ENCODE assay signal across 20 mouse cellular contexts in the genomic region with DNA sequence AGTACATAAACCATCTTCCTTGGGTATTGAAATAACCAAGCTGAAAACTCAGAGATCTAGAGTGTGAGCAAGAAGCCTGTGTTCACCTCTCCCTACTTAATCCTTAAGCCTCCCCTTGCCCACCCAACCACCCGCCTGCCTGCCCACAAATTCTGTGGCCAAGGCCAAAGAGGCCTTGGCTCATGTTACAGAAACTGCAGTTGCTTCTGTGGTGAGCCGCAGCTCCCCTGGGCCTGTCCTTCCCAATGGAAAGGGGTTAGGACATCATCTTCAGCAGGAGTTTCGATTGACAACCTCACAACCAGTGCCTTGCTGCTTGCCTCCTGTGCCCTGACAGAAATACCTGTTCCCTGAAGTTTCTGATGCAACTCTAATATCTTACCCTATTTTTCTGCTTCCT.
DNase-seq lines count a peak whose midpoint lies in the region; ATAC-seq and TF ChIP-seq lines count a peak whose summit lies in the region.
"Had no signal": no experiment of that assay in that cellular context is flagged by ENCODE, and none has a peak within 500 bp of the region (broad histone marks: within the 10 kb centered on the region; RNA-seq: fewer than 3 reads in every experiment).

No protein-coding gene starts in this region.

- H3K79me2 ChIP-seq in C2C12 (ENCODE audit: control insufficient read depth, insufficient read depth) (no peaks in the 10 kb centered on the region), myocyte (ENCODE audit: control insufficient read depth, insufficient read depth) (no peaks in the 10 kb centered on the region)

- H3K9ac ChIP-seq in heart, embryonic 12.5 days = no peak overlapping the region
- H3K9ac ChIP-seq: embryonic facial prominence, embryonic 13.5 days; forebrain, embryonic 13.5 days had no signal

- H3K27ac ChIP-seq in heart, embryonic 10.5 days = peak overlapping the region; percentile 56; the same call in 1 of the 2 replicates
- no peak overlapping the region for H3K27ac ChIP-seq in heart, embryonic 12.5 days (ENCODE audit: poor library complexity, severe bottlenecking)
- H3K27ac ChIP-seq: embryonic facial prominence, embryonic 13.5 days; forebrain, embryonic 13.5 days had no signal

- no peaks in the 10 kb centered on the region for H3K79me3 ChIP-seq in C2C12 (ENCODE audit: low read depth)

- TF ChIP-seq POLR2A in myocyte (IDR thresholded peaks at IDR 0.05; ENCODE audit: insufficient read length, low read depth) = no peak

- no peak overlapping the region for H3K4me3 ChIP-seq in heart, embryonic 10.5 days
- no peak overlapping the region for H3K4me3 ChIP-seq in heart, embryonic 12.5 days
- H3K4me3 ChIP-seq in C2C12 (ENCODE audit: insufficient read depth, poor library complexity, severe bottlenecking) (no peak overlapping the region), myocyte (no peak overlapping the region)
- H3K4me3 ChIP-seq: embryonic facial prominence, embryonic 13.5 days; forebrain, embryonic 13.5 days had no signal

- TF ChIP-seq CTCF in C2C12 (IDR thresholded peaks at IDR 0.05; ENCODE audit: control insufficient read depth, insufficient read depth, insufficient read length) = no peak

- H3K9me3 ChIP-seq in heart, embryonic 10.5 days = no peaks in the 10 kb centered on the region
- H3K9me3 ChIP-seq in heart, embryonic 12.5 days (replicated peaks) = no peaks in the 10 kb centered on the region
- H3K9me3 ChIP-seq: embryonic facial prominence, embryonic 13.5 days; forebrain, embryonic 13.5 days had no signal

- H3K4me2 ChIP-seq in heart, embryonic 12.5 days = no peak overlapping the region
- H3K4me2 ChIP-seq in myocyte (ENCODE audit: low read depth) = no peak overlapping the region
- H3K4me2 ChIP-seq: embryonic facial prominence, embryonic 13.5 days; forebrain, embryonic 13.5 days had no signal

- 0 out of 2 replicates have a peak, but pooled peaks cover 4% of the 10 kb centered on the region for H3K27me3 ChIP-seq in heart, embryonic 10.5 days (ENCODE audit: insufficient read depth, poor library complexity, severe bottlenecking)
- H3K27me3 ChIP-seq in heart, embryonic 12.5 days (replicated peaks) = 0 out of 2 replicates have a peak, but pooled peaks cover 3% of the 10 kb centered on the region
- H3K27me3 ChIP-seq in C2C12 (ENCODE audit: control insufficient read depth, insufficient read depth, insufficient read length) = no peaks in the 10 kb centered on the region
- no peaks in the 10 kb centered on the region for H3K27me3 ChIP-seq in myocyte (ENCODE audit: control insufficient read depth, insufficient read depth, insufficient read length)
- H3K27me3 ChIP-seq: CH12.LX; forebrain, embryonic 13.5 days; Patski had no signal

- 66% methylated on average over 3 of the region's 3 CpGs for WGBS in heart, embryonic 10.5 days
- WGBS in heart, embryonic 12.5 days = 73% methylated on average over 3 of the region's 3 CpGs

- no peak overlapping the region for H3ac ChIP-seq in C2C12 (ENCODE audit: control insufficient read depth, insufficient read length, low read depth)
- H3ac ChIP-seq in myocyte (ENCODE audit: control insufficient read depth, insufficient read length) = no peak overlapping the region

- H3K4me1 ChIP-seq in heart, embryonic 10.5 days = peaks cover 24% of the 10 kb centered on the region
- H3K4me1 ChIP-seq in heart, embryonic 12.5 days (replicated peaks) = peaks cover 19% of the 10 kb centered on the region

- no peak for DNase-seq in heart, embryonic 10.5 days (ENCODE audit: low spot score)
- no peak for DNase-seq in frontal cortex, adult 2 months (ENCODE audit: extremely low spot score in 1 of 2, low spot score in 1 of 2)
- DNase-seq: adrenal gland, adult 8-10 months; adrenal gland, postnatal 14 days; adrenal gland, postnatal 36 days; cerebellum, adult 11-12 months; cerebellum, adult 2 months; cerebellum, adult 9-10 months; cerebellum, postnatal 25 days had no signal

- no peak for ATAC-seq in heart, embryonic 12.5 days (ENCODE audit: insufficient number of reproducible peaks, low FRiP score)
- ATAC-seq: activated CD4-positive, CD25-positive, alpha-beta regulatory T cell, adult 4 months; CD4-positive, CD25-positive, alpha-beta regulatory T cell, adult 4 months; forebrain, embryonic 13.5 days; forebrain, embryonic 16.5 days; Patski had no signal

- H3K36me3 ChIP-seq in heart, embryonic 10.5 days = no peaks in the 10 kb centered on the region
- H3K36me3 ChIP-seq in heart, embryonic 12.5 days = no peaks in the 10 kb centered on the region
- no peaks in the 10 kb centered on the region for H3K36me3 ChIP-seq in C2C12 (ENCODE audit: control insufficient read depth, insufficient read depth)
- no peaks in the 10 kb centered on the region for H3K36me3 ChIP-seq in myocyte (ENCODE audit: control insufficient read depth, insufficient read depth)
- H3K36me3 ChIP-seq: embryonic facial prominence, embryonic 13.5 days; G1E had no signal

TF ChIP-seq in C2C12, 6 proteins besides CTCF, POLR2A, EP300 and RAD21:
- TF ChIP-seq MYOD1 (IDR thresholded peaks at IDR 0.05; ENCODE audit: control insufficient read depth, insufficient read length, low read depth) (peak; percentile 80), USF1 (IDR thresholded peaks at IDR 0.05; ENCODE audit: low read depth) (no peak), MAX (IDR thresholded peaks at IDR 0.05) (no peak), CEBPB (IDR thresholded peaks at IDR 0.05; ENCODE audit: low read depth) (peak; percentile 1), FOSL1 (IDR thresholded peaks at IDR 0.05; ENCODE audit: insufficient read depth, low read length, poor library complexity, severe bottlenecking) (no peak), MYOG (IDR thresholded peaks at IDR 0.05; ENCODE audit: control insufficient read depth, extremely low read depth, insufficient read length) (no peak)

TF ChIP-seq in myocyte, 11 proteins besides CTCF, POLR2A, EP300 and RAD21:
- TF ChIP-seq MAX (IDR thresholded peaks at IDR 0.05; ENCODE audit: low read depth) (no peak), MYOG (IDR thresholded peaks at IDR 0.05; ENCODE audit: control insufficient read depth in 1 of 3, insufficient read depth in 1 of 3, insufficient read length in 2 of 3, low read depth in 2 of 3) (peak in 2 of 3 experiments; percentile 34 to 82), MYOD1 (IDR thresholded peaks at IDR 0.05; ENCODE audit: control insufficient read depth in 1 of 3, insufficient read length in 2 of 3, low read depth in 2 of 3) (peak in 2 of 3 experiments; percentile 15 to 37)
TF ChIP-seq in myocyte: peak in this region for 2.
